Mouse (Mus musculus) CH12.LX (cell line): Measurements from ENCODE around the gene Kdr. TPM values are rescaled to one million over a fixed set of nuclear protein-coding genes. Genes with fewer than 3 reads are reported as not detected.

Experiments
- DNase-seq: peaks from one replicate; pipeline ENCODE4 v3.0.0-alpha.2; 2013; ENCODE audit errors: extremely low read depth
- H3K27ac ChIP-seq: 2 replicates; pipeline ENCODE4 v1.5.1; 2012; ENCODE audit warnings: low read depth, mild to moderate bottlenecking, control low read depth, moderate library complexity; ENCODE audit not compliant: insufficient read depth
- H3K27me3 ChIP-seq: replicated peaks from 2 replicates; pipeline ENCODE3; 2012; ENCODE audit warnings: inconsistent platforms
- H3K36me3 ChIP-seq, 2 experiments: replicated peaks in 1 of 2; 2 replicates each; pipeline versions ENCODE3 to v1.6.1; 2012; ENCODE audit warnings: inconsistent platforms in 1 of 2, low read length in 1 of 2, mild to moderate bottlenecking in 1 of 2, mixed read lengths in 1 of 2, moderate library complexity in 1 of 2; ENCODE audit not compliant: control insufficient read depth in 1 of 2, insufficient read depth in 1 of 2
- H3K4me1 ChIP-seq, 2 experiments: 2 replicates each; pipeline ENCODE4 v1.6.1; 2012; ENCODE audit warnings: inconsistent platforms in 1 of 2, moderate library complexity in 1 of 2; ENCODE audit not compliant: insufficient read depth in 2 of 2, control insufficient read depth in 1 of 2
- H3K4me2 ChIP-seq: 2 replicates; pipeline ENCODE4 v1.6.1; 2012; ENCODE audit warnings: low read depth, mild to moderate bottlenecking, control low read depth; ENCODE audit not compliant: poor library complexity, insufficient read depth, severe bottlenecking
- H3K4me3 ChIP-seq, 3 experiments: fragments of 150-350 bp in 1 of 3; sonication (generic) in 1 of 3; replicated peaks in 1 of 3; 2 replicates each; pipeline versions ENCODE3 to v1.5.1; 2011 to 2012; ENCODE audit warnings: low read depth in 2 of 3, low read length in 2 of 3, mild to moderate bottlenecking in 2 of 3, moderate library complexity in 2 of 3, control low read depth in 1 of 3, improper control_type of control experiment in 1 of 3, inconsistent platforms in 1 of 3, mixed read lengths in 1 of 3; ENCODE audit not compliant: poor library complexity in 1 of 3
- H3K79me2 ChIP-seq: replicated peaks from 2 replicates; pipeline ENCODE4 v1.6.1; 2012; ENCODE audit warnings: mild to moderate bottlenecking, moderate library complexity; ENCODE audit not compliant: control insufficient read depth, poor library complexity, insufficient read depth, severe bottlenecking; ENCODE audit errors: extremely low read depth
- H3K9ac ChIP-seq: 2 replicates; pipeline ENCODE4 v1.6.1; 2012; ENCODE audit warnings: low read depth, mild to moderate bottlenecking, control low read depth, moderate library complexity; ENCODE audit not compliant: insufficient read depth
- H3K9me3 ChIP-seq: replicated peaks from 2 replicates; pipeline ENCODE3; 2012; ENCODE audit warnings: low read length, inconsistent platforms, mixed read lengths
- BHLHE40 ChIP-seq: IDR thresholded peaks from 2 replicates; pipeline ENCODE4 v1.6.1; 2011; ENCODE audit warnings: mild to moderate bottlenecking, low read depth, low read length, improper control_type of control experiment
- CHD1 ChIP-seq: IDR thresholded peaks from 2 replicates; pipeline ENCODE4 v1.6.1; 2012; ENCODE audit warnings: low read depth, low read length, improper control_type of control experiment, inconsistent platforms
- CHD2 ChIP-seq: IDR thresholded peaks from 2 replicates; pipeline ENCODE4 v1.6.1; 2011; ENCODE audit warnings: low read length, improper control_type of control experiment
- CTCF ChIP-seq, 2 experiments: IDR thresholded peaks in 1 of 2; conservative IDR thresholded peaks in 1 of 2; 2 replicates each; pipeline ENCODE4 v1.5.1; 2011 to 2012; ENCODE audit warnings: low read depth in 2 of 2, low read length in 2 of 2, improper control_type of control experiment in 1 of 2, inconsistent platforms in 1 of 2, mild to moderate bottlenecking in 1 of 2, moderate library complexity in 1 of 2
- E2F4 ChIP-seq: IDR thresholded peaks from 2 replicates; pipeline ENCODE4 v1.6.1; 2011; ENCODE audit warnings: low read depth, low read length, improper control_type of control experiment; ENCODE audit not compliant: insufficient replicate concordance
- ELF1 ChIP-seq: IDR thresholded peaks from 2 replicates; pipeline ENCODE4 v1.6.1; 2014; ENCODE audit warnings: low read depth, mild to moderate bottlenecking, inconsistent platforms, low read length, improper control_type of control experiment
- EP300 ChIP-seq: IDR thresholded peaks from 2 replicates; pipeline ENCODE4 v1.6.1; 2011; ENCODE audit warnings: low read length, improper control_type of control experiment
- ETS1 ChIP-seq: conservative IDR thresholded peaks from 2 replicates; pipeline ENCODE4 v1.6.1; 2012; ENCODE audit warnings: low read depth, mild to moderate bottlenecking, inconsistent platforms, low read length, improper control_type of control experiment, moderate library complexity
- GABPA ChIP-seq: IDR thresholded peaks from 2 replicates; pipeline ENCODE4 v1.6.1; 2012; ENCODE audit warnings: low read depth, low read length, improper control_type of control experiment, inconsistent platforms; ENCODE audit not compliant: insufficient replicate concordance
- IRF4 ChIP-seq: IDR thresholded peaks from 2 replicates; pipeline ENCODE4 v1.6.1; 2014; ENCODE audit warnings: low read depth, mild to moderate bottlenecking, inconsistent platforms, low read length, improper control_type of control experiment
- JUND ChIP-seq: conservative IDR thresholded peaks from 2 replicates; pipeline ENCODE4 v1.6.1; 2011; ENCODE audit warnings: low read depth, low read length, improper control_type of control experiment
- MAFK ChIP-seq: IDR thresholded peaks from 2 replicates; pipeline ENCODE4 v1.6.1; 2011; ENCODE audit warnings: low read length, improper control_type of control experiment; ENCODE audit not compliant: insufficient replicate concordance
- MAX ChIP-seq: IDR thresholded peaks from 2 replicates; pipeline ENCODE4 v1.6.1; 2011; ENCODE audit warnings: low read length, improper control_type of control experiment
- MEF2A ChIP-seq: IDR thresholded peaks from 2 replicates; pipeline ENCODE4 v1.6.1; 2014; ENCODE audit warnings: low read depth, mild to moderate bottlenecking, inconsistent platforms, low read length, improper control_type of control experiment, borderline replicate concordance
- MXI1 ChIP-seq: IDR thresholded peaks from 2 replicates; pipeline ENCODE4 v1.6.1; 2011; ENCODE audit warnings: mild to moderate bottlenecking, low read depth, low read length, improper control_type of control experiment
- MYC ChIP-seq: IDR thresholded peaks from 2 replicates; pipeline ENCODE4 v1.6.1; 2011; ENCODE audit warnings: low read depth, mild to moderate bottlenecking, improper control_type of control experiment, low read length
- NELFE ChIP-seq: IDR thresholded peaks from 2 replicates; pipeline ENCODE4 v1.6.1; 2011; ENCODE audit warnings: low read depth, low read length, improper control_type of control experiment
- POLR2A ChIP-seq: IDR thresholded peaks from 2 replicates; pipeline ENCODE4 v1.6.1; 2011; ENCODE audit warnings: low read depth, mild to moderate bottlenecking, improper control_type of control experiment, low read length
- POLR2AphosphoS2 ChIP-seq: IDR thresholded peaks from 2 replicates; pipeline ENCODE4 v1.6.1; 2011; ENCODE audit warnings: low read depth, low read length, improper control_type of control experiment
- RAD21 ChIP-seq: IDR thresholded peaks from 2 replicates; pipeline ENCODE4 v1.6.1; 2011; ENCODE audit warnings: low read depth, mild to moderate bottlenecking, low read length, improper control_type of control experiment, moderate library complexity
- SIN3A ChIP-seq: IDR thresholded peaks from 2 replicates; pipeline ENCODE4 v1.6.1; 2012; ENCODE audit warnings: low read length, improper control_type of control experiment, inconsistent platforms
- SMC3 ChIP-seq: IDR thresholded peaks from 2 replicates; pipeline ENCODE4 v1.6.1; 2011; ENCODE audit warnings: low read depth, low read length, improper control_type of control experiment
- TBP ChIP-seq: conservative IDR thresholded peaks from 2 replicates; pipeline ENCODE4 v1.6.1; 2011; ENCODE audit warnings: low read depth, low read length, improper control_type of control experiment
- TCF12 ChIP-seq: IDR thresholded peaks from 2 replicates; pipeline ENCODE4 v1.6.1; 2014; ENCODE audit warnings: low read depth, mild to moderate bottlenecking, inconsistent platforms, low read length, improper control_type of control experiment
- UBTF ChIP-seq: IDR thresholded peaks from 2 replicates; pipeline ENCODE4 v1.6.1; 2012; ENCODE audit warnings: low read depth, mild to moderate bottlenecking, inconsistent platforms, low read length, improper control_type of control experiment, moderate library complexity
- USF2 ChIP-seq: conservative IDR thresholded peaks from 2 replicates; pipeline ENCODE4 v1.6.1; 2011; ENCODE audit warnings: low read depth, low read length, improper control_type of control experiment
- ZMIZ1 ChIP-seq: IDR thresholded peaks from 2 replicates; pipeline ENCODE4 v1.6.1; 2012; ENCODE audit warnings: low read depth, mild to moderate bottlenecking, inconsistent platforms, low read length, improper control_type of control experiment
- ZNF384 ChIP-seq: IDR thresholded peaks from 2 replicates; pipeline ENCODE4 v1.6.1; 2012; ENCODE audit warnings: low read depth, low read length, improper control_type of control experiment, inconsistent platforms
- dilution Hi-C: fragments of 300-500 bp; cut with MboI; formaldehyde crosslinking; loops from 2 replicates; pipeline ENCODE4 v1.14.3; 2020; ENCODE audit warnings: low sequenced_read_pairs; ENCODE audit not compliant: extremely low pct_unique_long_range_greater_than_20kb, extremely low pct_ligation_motif_present
- in situ Hi-C: fragments of 300-500 bp; cut with MboI; formaldehyde crosslinking; loops from 3 replicates; pipeline ENCODE4 v1.14.3; 2019; ENCODE audit warnings: low sequenced_read_pairs, low pct_ligation_motif_present, low pct_unique_long_range_greater_than_20kb, mixed read lengths
- polyA plus RNA-seq: library from polyadenylated mRNA; unstranded; fragments of >175 nt; gene quantifications from 2 replicates; pipeline ENCODE4 v1.2.1, GENCODE M21; 2012; ENCODE audit warnings: low read depth; ENCODE audit not compliant: insufficient read length
- total RNA-seq, 2 experiments: library from RNA; depleted of rRNA; stranded (reverse); fragments of 300-350 nt in 1 of 2; fragments of >200 nt in 1 of 2; gene quantifications; 2 replicates each; pipeline ENCODE4 v1.2.3; 2012 to 2014

Kdr gene
- total and polyA plus RNA-seq, 3 experiments: not detected

GRCm38 (mm10) chr5:75906102-75906501, 72.2 kb downstream of the Kdr start:
- Histone ChIP-seq H3K9me3 (no peaks in the 10 kb centered on the region), H3K9ac (no peak overlapping the region), H3K4me1 (peaks cover 0 to 8% of the 10 kb centered on the region in 2 experiments; a peak in 2 of 4 replicates), H3K27me3 (no peaks in the 10 kb centered on the region), H3K79me2 (no peaks in the 10 kb centered on the region), H3K4me3 (no peak overlapping the region), H3K36me3 (no peaks in the 10 kb centered on the region), H3K4me2 (no peak overlapping the region), H3K27ac (no peak overlapping the region)
- no peak for TF ChIP-seq UBTF
- no peak for TF ChIP-seq RAD21
- TF ChIP-seq ELF1: no peak
- no peak for TF ChIP-seq SIN3A
- no peak for TF ChIP-seq MYC
- no peak for TF ChIP-seq MEF2A
- TF ChIP-seq ZMIZ1: no peak
- TF ChIP-seq E2F4: no peak
- no peak for TF ChIP-seq IRF4
- no peak for TF ChIP-seq ZNF384
- TF ChIP-seq SMC3: no peak
- no peak for TF ChIP-seq CHD1
- TF ChIP-seq JUND: no peak
- no peak for TF ChIP-seq MAFK
- no peak for TF ChIP-seq GABPA
- TF ChIP-seq CTCF (conservative IDR thresholded peaks at IDR 0.05 in 1 of 2, IDR thresholded peaks at IDR 0.05 in 1 of 2; ENCODE audit: low read depth in 2 of 2, low read length in 2 of 2): no peak
- TF ChIP-seq POLR2AphosphoS2: no peak
- no peak for TF ChIP-seq USF2
- no peak for TF ChIP-seq NELFE
- in situ Hi-C loops (no loop called here), dilution Hi-C loops (no loop called here)
- DNase-seq: no peak

GRCm38 (mm10) chr5:75900231-75900920, 77.9 kb downstream of the Kdr start:
- Histone ChIP-seq H3K9ac (no peak overlapping the region), H3K27ac (no peak overlapping the region), H3K36me3 (no peaks in the 10 kb centered on the region), H3K4me2 (no peak overlapping the region)
- no peak for DNase-seq
- TF ChIP-seq MAX (no peak), ZNF384 (no peak), ELF1 (no peak), RAD21 (no peak), MXI1 (no peak), UBTF (no peak), ZMIZ1 (no peak), TBP (no peak), SIN3A (no peak), EP300 (no peak), MEF2A (no peak), SMC3 (no peak), CHD2 (no peak), BHLHE40 (no peak), ETS1 (no peak), CHD1 (no peak), POLR2A (no peak), TCF12 (no peak)
- TF ChIP-seq, all 38 proteins: peak for 0
- no peaks in the 10 kb centered on the region for H3K79me2 ChIP-seq
- no peaks in the 10 kb centered on the region for H3K9me3 ChIP-seq
- dilution Hi-C loops (no loop called here), in situ Hi-C loops (no loop called here)
- H3K27me3 ChIP-seq: no peaks in the 10 kb centered on the region
- H3K4me1 ChIP-seq: peaks cover 0 to 8% of the 10 kb centered on the region in 2 experiments; a peak in 2 of 4 replicates
- no peak overlapping the region for H3K4me3 ChIP-seq
